In the genomic region with DNA sequence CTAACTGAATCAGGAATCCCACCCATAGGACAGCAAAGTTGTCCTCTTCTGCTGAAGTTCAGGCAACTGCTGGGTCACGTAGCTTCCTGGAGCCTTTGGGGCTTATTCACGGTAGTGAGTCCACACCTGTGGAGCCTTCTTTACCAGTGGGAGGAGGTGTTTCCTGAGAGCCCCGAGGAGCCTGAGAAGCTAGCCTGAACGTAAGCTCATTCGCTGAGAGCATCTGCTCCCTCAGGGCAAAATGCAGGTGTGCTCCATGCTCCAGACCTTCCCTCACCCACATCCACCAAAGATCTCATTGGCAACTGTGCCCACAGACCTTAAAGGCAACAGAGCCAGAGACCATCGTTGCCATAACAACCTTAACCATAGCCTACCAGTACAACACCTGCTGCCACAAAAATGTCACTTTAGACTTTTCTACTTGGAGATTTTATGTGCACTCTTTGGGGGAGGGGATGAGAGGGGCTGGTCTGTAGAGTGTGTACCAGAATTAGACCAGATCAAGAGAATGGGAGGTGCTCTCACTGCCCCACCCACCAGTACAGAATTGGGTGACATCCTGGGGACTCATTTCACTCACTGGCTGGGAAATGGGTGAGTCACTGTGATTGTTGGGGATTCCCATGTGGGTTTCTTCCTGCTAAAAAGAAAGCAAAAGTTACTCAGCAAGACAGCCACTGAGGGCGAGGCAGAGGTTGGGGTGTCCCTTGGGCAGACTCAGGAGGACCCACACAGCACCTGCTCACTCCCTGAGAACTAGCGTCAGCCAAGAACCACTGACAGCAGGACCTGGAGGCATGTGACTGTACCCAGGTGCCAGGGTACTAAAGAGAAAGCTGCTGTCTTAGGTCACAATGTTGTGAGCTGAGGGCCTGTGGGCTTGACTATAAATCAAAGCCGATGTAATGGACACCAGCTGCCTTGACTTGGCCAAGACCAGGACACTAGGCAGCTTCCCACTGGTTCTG, we compare ENCODE assay signal across 13 mouse cellular contexts. TPM values are rescaled to one million over a fixed set of nuclear protein-coding genes. Genes with fewer than 3 reads are reported as not detected.
A peak's percentile ranks its signal among the peaks of the same experiment; 100 is the strongest.
DNase-seq lines count a peak whose midpoint lies in the region; ATAC-seq and TF ChIP-seq lines count a peak whose summit lies in the region.
"Had no signal": no experiment of that assay in that cellular context is flagged by ENCODE, and none has a peak within 500 bp of the region (broad histone marks: within the 10 kb centered on the region; RNA-seq: fewer than 3 reads in every experiment).

No protein-coding gene starts in this region.

- H3K4me1 ChIP-seq in hindbrain, postnatal 0 days (ENCODE audit: insufficient read depth, low read length) = no peaks in the 10 kb centered on the region
- H3K4me1 ChIP-seq in midbrain, embryonic 16.5 days (ENCODE audit: control insufficient read depth, insufficient read depth, low read length) = peaks cover 9% of the 10 kb centered on the region

- 73% methylated on average over 9 of the region's 9 CpGs for WGBS in hindbrain, postnatal 0 days
- WGBS in midbrain, embryonic 16.5 days = 85% methylated on average over 9 of the region's 9 CpGs

- no peak overlapping the region for H3K27ac ChIP-seq in hindbrain, postnatal 0 days
- no peak overlapping the region for H3K27ac ChIP-seq in midbrain, embryonic 16.5 days (ENCODE audit: low read length)
- H3K27ac ChIP-seq: embryonic facial prominence, embryonic 13.5 days; heart, embryonic 15.5 days; liver, embryonic 13.5 days had no signal

- no peaks in the 10 kb centered on the region for H3K27me3 ChIP-seq in hindbrain, postnatal 0 days (ENCODE audit: insufficient read depth, low read length)
- no peaks in the 10 kb centered on the region for H3K27me3 ChIP-seq in midbrain, embryonic 16.5 days (ENCODE audit: control insufficient read depth, insufficient read depth, low read depth, low read length)
- H3K27me3 ChIP-seq: embryonic facial prominence, embryonic 13.5 days; heart, embryonic 15.5 days; liver, embryonic 13.5 days had no signal

- no peaks in the 10 kb centered on the region for H3K9me3 ChIP-seq in hindbrain, postnatal 0 days (ENCODE audit: low read length)
- no peaks in the 10 kb centered on the region for H3K9me3 ChIP-seq in midbrain, embryonic 16.5 days (replicated peaks; ENCODE audit: control insufficient read depth, low read length, poor library complexity, severe bottlenecking)
- H3K9me3 ChIP-seq: embryonic facial prominence, embryonic 13.5 days; heart, embryonic 15.5 days; liver, embryonic 13.5 days had no signal

- peak; percentile 16 for DNase-seq in kidney, adult 11 months
- no peak for DNase-seq in kidney, adult 8-10 months
- DNase-seq in induced T-regulatory cell, adult 2 months (ENCODE audit: low read depth) = peak; percentile 96
- DNase-seq in thymus, postnatal 10 days (ENCODE audit: low spot score in 2 of 2) = peak; percentile 78 to 84
- no peak for DNase-seq in urinary bladder, adult 18-20 months (ENCODE audit: low spot score in 2 of 2)
- no peak for DNase-seq in hindbrain, postnatal 0 days (ENCODE audit: low spot score)
- DNase-seq: layer of hippocampus, postnatal 36 days; liver, embryonic 13.5 days had no signal

- peak; percentile 74 for ATAC-seq in CD4-positive, CD25-positive, alpha-beta regulatory T cell, adult 4 months
- ATAC-seq in hindbrain, postnatal 0 days = no peak
- ATAC-seq in midbrain, embryonic 16.5 days = no peak
- ATAC-seq: intestine, embryonic 16.5 days had no signal

- no peaks in the 10 kb centered on the region for H3K36me3 ChIP-seq in hindbrain, postnatal 0 days (ENCODE audit: insufficient read depth, low read length)
- H3K36me3 ChIP-seq in midbrain, embryonic 16.5 days (ENCODE audit: control insufficient read depth, insufficient read depth, low read length) = no peaks in the 10 kb centered on the region
- H3K36me3 ChIP-seq: embryonic facial prominence, embryonic 13.5 days; heart, embryonic 15.5 days had no signal

- H3K9ac ChIP-seq in hindbrain, postnatal 0 days (replicated peaks; ENCODE audit: low read length) = no peak overlapping the region
- H3K9ac ChIP-seq in midbrain, embryonic 16.5 days (ENCODE audit: low read depth, low read length) = no peak overlapping the region
- H3K9ac ChIP-seq: embryonic facial prominence, embryonic 13.5 days; heart, embryonic 15.5 days; liver, embryonic 13.5 days had no signal

- no peak for TF ChIP-seq CTCF in hindbrain, postnatal 0 days (IDR thresholded peaks at IDR 0.05; ENCODE audit: low read depth)

- no peak overlapping the region for H3K4me2 ChIP-seq in hindbrain, postnatal 0 days (ENCODE audit: low read depth, low read length)
- no peak overlapping the region for H3K4me2 ChIP-seq in midbrain, embryonic 16.5 days (ENCODE audit: low read length)
- H3K4me2 ChIP-seq: embryonic facial prominence, embryonic 13.5 days; heart, embryonic 15.5 days; liver, embryonic 13.5 days had no signal

- no peak overlapping the region for H3K4me3 ChIP-seq in hindbrain, postnatal 0 days (ENCODE audit: low read length)
- H3K4me3 ChIP-seq in midbrain, embryonic 16.5 days (ENCODE audit: low read depth, low read length) = no peak overlapping the region
- H3K4me3 ChIP-seq: embryonic facial prominence, embryonic 13.5 days; heart, embryonic 15.5 days; liver, embryonic 13.5 days had no signal

RNA-seq across cellular contexts. Expression of a gene that starts 2.6 kb away (rescaled TPM):
- polyA plus RNA-seq in CD4-positive, CD25-positive, alpha-beta regulatory T cell, adult 4 months (2017; shearing (Covaris generic)) = 100 to 1,000 TPM in 1 of 2 experiments, 10 to 100 TPM in 1; 83.7 to 125 TPM
- total RNA-seq in hindbrain, postnatal 0 days (2014; rRNA removed) = 10.0 and 11.4 TPM in 2 replicates
- 9.2 and 9.3 TPM in 2 replicates for polyA plus RNA-seq in hindbrain, postnatal 0 days (2015; fragmentation: Nextera tagmentation; extraction: Ambion mirVana)
- 15.2 and 15.9 TPM in 2 replicates for polyA plus RNA-seq in midbrain, embryonic 16.5 days (2015; fragmentation: Nextera tagmentation; extraction: Ambion mirVana)

RNA-seq across cellular contexts. Expression of a gene that starts 8.3 kb away (rescaled TPM):
- polyA plus RNA-seq in CD4-positive, CD25-positive, alpha-beta regulatory T cell, adult 4 months (2017; shearing (Covaris generic)) = 100 to 1,000 TPM; 257 to 281 TPM
- total RNA-seq in hindbrain, postnatal 0 days (2014; rRNA removed) = 159 and 274 TPM in 2 replicates
- polyA plus RNA-seq in hindbrain, postnatal 0 days (2015; fragmentation: Nextera tagmentation; extraction: Ambion mirVana) = 394 and 413 TPM in 2 replicates
- polyA plus RNA-seq in midbrain, embryonic 16.5 days (2015; fragmentation: Nextera tagmentation; extraction: Ambion mirVana) = 374 and 380 TPM in 2 replicates

RNA-seq across cellular contexts. Expression of a gene that starts 25.3 kb away (rescaled TPM):
- 1 to 10 TPM; 1.6 to 4.7 TPM for polyA plus RNA-seq in CD4-positive, CD25-positive, alpha-beta regulatory T cell, adult 4 months (2017; shearing (Covaris generic))
- total RNA-seq in hindbrain, postnatal 0 days (2014; rRNA removed) = 1.2 and 2.5 TPM in 2 replicates
- polyA plus RNA-seq in hindbrain, postnatal 0 days (2015; fragmentation: Nextera tagmentation; extraction: Ambion mirVana) = 1.2 and 2.0 TPM in 2 replicates
- 0.50 and 2.4 TPM in 2 replicates for polyA plus RNA-seq in midbrain, embryonic 16.5 days (2015; fragmentation: Nextera tagmentation; extraction: Ambion mirVana)

RNA-seq across cellular contexts. Expression of a gene that starts 25.7 kb away (rescaled TPM):
- 10 to 100 TPM; 53.9 to 66.8 TPM for polyA plus RNA-seq in CD4-positive, CD25-positive, alpha-beta regulatory T cell, adult 4 months (2017; shearing (Covaris generic))
- total RNA-seq in hindbrain, postnatal 0 days (2014; rRNA removed) = 35.4 and 48.2 TPM in 2 replicates
- polyA plus RNA-seq in hindbrain, postnatal 0 days (2015; fragmentation: Nextera tagmentation; extraction: Ambion mirVana) = 232 and 242 TPM in 2 replicates
- polyA plus RNA-seq in midbrain, embryonic 16.5 days (2015; fragmentation: Nextera tagmentation; extraction: Ambion mirVana) = 148 and 149 TPM in 2 replicates

RNA-seq across cellular contexts. Expression of a gene that starts 32.3 kb away (rescaled TPM):
- polyA plus RNA-seq in CD4-positive, CD25-positive, alpha-beta regulatory T cell, adult 4 months (2017; shearing (Covaris generic)) = not detected
- total RNA-seq in hindbrain, postnatal 0 days (2014; rRNA removed) = 22.4 and 29.1 TPM in 2 replicates
- 18.8 and 19.8 TPM in 2 replicates for polyA plus RNA-seq in hindbrain, postnatal 0 days (2015; fragmentation: Nextera tagmentation; extraction: Ambion mirVana)
- polyA plus RNA-seq in midbrain, embryonic 16.5 days (2015; fragmentation: Nextera tagmentation; extraction: Ambion mirVana) = 11.4 and 14.9 TPM in 2 replicates
- polyA plus RNA-seq: liver, embryonic 13.5 days had no signal

Comparison
In these comparisons a context has a peak if more than half of its experiments do, and no peak if none do; other contexts are left out.
1. DNase-seq: peak in kidney, adult 11 months (single experiment), induced T-regulatory cell, adult 2 months (single experiment) and thymus, postnatal 10 days (2 of 2); none in kidney, adult 8-10 months (0 of 2), urinary bladder, adult 18-20 months (0 of 2) and hindbrain, postnatal 0 days (single experiment).